Mouse (Mus musculus) liver, adult 2 months (tissue): Measurements from ENCODE around the gene Acp1. TPM values are rescaled to one million over a fixed set of nuclear protein-coding genes. Genes with fewer than 3 reads are reported as not detected.

Experiments
- DNase-seq: peaks from one replicate; pipeline ENCODE4 v3.0.0-alpha.2; 2011; ENCODE audit warnings: low read depth, low spot score; ENCODE audit errors: extremely low read depth
- H3K27ac ChIP-seq: fragments of 200-500 bp; replicated peaks from 2 replicates; pipeline ENCODE4 v1.5.1; 2012; ENCODE audit warnings: low read depth, mild to moderate bottlenecking, control low read depth, inconsistent platforms, low read length; ENCODE audit not compliant: insufficient read depth
- H3K27me3 ChIP-seq: fragments of 200-500 bp; 2 replicates; pipeline ENCODE4 v1.6.1; 2012; ENCODE audit warnings: mild to moderate bottlenecking, moderate library complexity, low read length, inconsistent platforms; ENCODE audit not compliant: control insufficient read depth, insufficient read depth
- H3K36me3 ChIP-seq: fragments of 200-500 bp; 2 replicates; pipeline ENCODE4 v1.6.1; 2012; ENCODE audit warnings: low read length, inconsistent platforms; ENCODE audit not compliant: control insufficient read depth, insufficient read depth
- H3K4me1 ChIP-seq: fragments of 200-500 bp; 2 replicates; pipeline ENCODE4 v1.6.1; 2011; ENCODE audit warnings: low read length; ENCODE audit not compliant: control insufficient read depth, insufficient read depth
- H3K4me3 ChIP-seq: fragments of 200-500 bp; 2 replicates; pipeline ENCODE4 v1.5.1; 2011; ENCODE audit warnings: low read depth, mild to moderate bottlenecking, control low read depth, low read length, moderate library complexity; ENCODE audit not compliant: insufficient read depth
- H3K79me2 ChIP-seq: fragments of 200-500 bp; 2 replicates; pipeline ENCODE4 v1.6.1; 2012; ENCODE audit warnings: inconsistent platforms, mild to moderate bottlenecking, low read length, moderate library complexity; ENCODE audit not compliant: control insufficient read depth, insufficient read depth
- H3K9ac ChIP-seq: fragments of 200-500 bp; 2 replicates; pipeline ENCODE4 v1.6.1; 2012; ENCODE audit warnings: low read depth, mild to moderate bottlenecking, control low read depth, inconsistent platforms, low read length
- CTCF ChIP-seq: fragments of 200-500 bp; IDR thresholded peaks from 2 replicates; pipeline ENCODE4 v1.5.1; 2011; ENCODE audit warnings: low read depth, low read length, control low read depth
- POLR2A ChIP-seq: fragments of 200-500 bp; IDR thresholded peaks from 2 replicates; pipeline ENCODE4 v1.6.1; 2011; ENCODE audit warnings: low read length, control low read depth; ENCODE audit not compliant: insufficient read depth; ENCODE audit errors: extremely low read depth
- WGBS: fragments of 180-500 bp; shearing (Covaris S2); methylation state at CpG from one replicate; pipeline ENCODE4 v1.1.7; 2018; 5-methylcytosine and 5-hydroxymethylcytosine counted together
- polyA plus RNA-seq: library from polyadenylated mRNA; depleted of rRNA; stranded (reverse); fragments of >200 nt; gene quantifications from 2 replicates; pipeline ENCODE4 v1.2.3, GENCODE M21; 2012
- total RNA-seq: library from RNA; depleted of rRNA; stranded (reverse); fragments of >200 nt; gene quantifications from 2 replicates; pipeline ENCODE4 v1.2.3, GENCODE M21; 2014

The Acp1 gene
- total and polyA plus RNA-seq, 2 experiments, result 9.3 to 75.0 TPM

GRCm38 (mm10) chr12:30928182-30928581 is 16.8 kb upstream of the Acp1 start:
- WGBS, result 94% methylated on average over 6 of the region's 6 CpGs
- Histone ChIP-seq H3K36me3 (no peaks in the 10 kb centered on the region; the same call in 1 of the 2 replicates), H3K9ac (no peak overlapping the region), H3K27me3 (no peaks in the 10 kb centered on the region), H3K79me2 (no peaks in the 10 kb centered on the region), H3K4me3 (no peak overlapping the region), H3K4me1 (no peaks in the 10 kb centered on the region), H3K27ac (no peak overlapping the region)
- DNase-seq, result no peak
- TF ChIP-seq POLR2A (no peak), CTCF (no peak)

- no peak overlapping the region for H3K27ac ChIP-seq
- no peak overlapping the region for H3K9ac ChIP-seq
- no peak overlapping the region for H3K4me3 ChIP-seq
- TF ChIP-seq POLR2A, result no peak
- TF ChIP-seq CTCF, result no peak
- H3K79me2 ChIP-seq, result no peaks in the 10 kb centered on the region
- no peaks in the 10 kb centered on the region; the same call in 1 of the 2 replicates for H3K36me3 ChIP-seq
- no peaks in the 10 kb centered on the region for H3K27me3 ChIP-seq
- 88% methylated on average over 3 of the region's 3 CpGs for WGBS
- H3K4me1 ChIP-seq, result no peaks in the 10 kb centered on the region
- DNase-seq, result peak; percentile 54
These were observed 11.0 kb upstream of the Acp1 start for GRCm38 (mm10) chr12:30922401-30922800.

- 48% methylated on average over 3 of the region's 3 CpGs for WGBS
- Histone ChIP-seq H3K36me3 (no peaks in the 10 kb centered on the region; the same call in 1 of the 2 replicates), H3K4me1 (peaks cover 3% of the 10 kb centered on the region; the same call in 1 of the 2 replicates), H3K79me2 (peaks cover 9% of the 10 kb centered on the region; the same call in 1 of the 2 replicates), H3K4me3 (no peak overlapping the region), H3K27ac (no peak overlapping the region), H3K27me3 (no peaks in the 10 kb centered on the region), H3K9ac (no peak overlapping the region)
- TF ChIP-seq CTCF (no peak), POLR2A (no peak)
- no peak for DNase-seq
These were observed 1.5 kb upstream of the Acp1 start for GRCm38 (mm10) chr12:30912840-30913239.

GRCm38 (mm10) chr12:30912048-30912381 is 626 bp upstream of the Acp1 start:
- DNase-seq, result peak; percentile 47
- Histone ChIP-seq H3K4me1 (peaks cover 3% of the 10 kb centered on the region; the same call in 1 of the 2 replicates), H3K36me3 (no peaks in the 10 kb centered on the region; the same call in 1 of the 2 replicates), H3K4me3 (peak overlapping the region; percentile 82), H3K27ac (peak overlapping the region; percentile 71), H3K9ac (peak overlapping the region; percentile 82), H3K79me2 (peaks cover 9% of the 10 kb centered on the region; the same call in 1 of the 2 replicates), H3K27me3 (no peaks in the 10 kb centered on the region)
- 1% methylated on average over 19 of the region's 19 CpGs for WGBS
- TF ChIP-seq CTCF (no peak), POLR2A (no peak)

GRCm38 (mm10) chr12:30910860-30911259 is 529 bp downstream of the Acp1 start:
- Histone ChIP-seq H3K9ac (peak overlapping the region; percentile 57), H3K79me2 (peaks cover 9% of the 10 kb centered on the region; the same call in 1 of the 2 replicates), H3K27me3 (no peaks in the 10 kb centered on the region), H3K27ac (peak overlapping the region; percentile 39), H3K36me3 (peaks cover 2% of the 10 kb centered on the region; the same call in 1 of the 2 replicates), H3K4me3 (peak overlapping the region; percentile 82), H3K4me1 (peaks cover 3% of the 10 kb centered on the region; the same call in 1 of the 2 replicates)
- DNase-seq, result no peak
- 7% methylated on average over 8 of the region's 8 CpGs for WGBS
- TF ChIP-seq POLR2A (no peak), CTCF (no peak)

- WGBS, result 79% methylated on average over 2 of the region's 2 CpGs
- H3K9ac ChIP-seq, result no peak overlapping the region
- H3K79me2 ChIP-seq, result peaks cover 9% of the 10 kb centered on the region; the same call in 1 of the 2 replicates
- H3K27me3 ChIP-seq, result no peaks in the 10 kb centered on the region
- peaks cover 3% of the 10 kb centered on the region; the same call in 1 of the 2 replicates for H3K4me1 ChIP-seq
- H3K4me3 ChIP-seq, result no peak overlapping the region
- no peak for TF ChIP-seq POLR2A
- no peak overlapping the region for H3K27ac ChIP-seq
- no peak for DNase-seq
- H3K36me3 ChIP-seq, result peaks cover 2% of the 10 kb centered on the region; the same call in 1 of the 2 replicates
These were observed 1.5 kb downstream of the Acp1 start for GRCm38 (mm10) chr12:30909881-30910280.
